Mouse (Mus musculus) adrenal gland, adult 2 months (tissue): ENCODE measurements at regions not wholly inside any gene's neighbourhood (a gene's known extent, or its start where the extent isn't known, plus 50 kb on each side); places are given as distances from the start of the nearest gene placed in this dataset.
"Not testable (repeated sequence)": the region's sequence is repeated elsewhere in the genome, so short reads cannot be mapped to it uniquely, and the experiment has no call there.

ENCODE experiments used
- DNase-seq: peaks from one replicate; pipeline ENCODE4 v3.0.0; 2021

DNA sequence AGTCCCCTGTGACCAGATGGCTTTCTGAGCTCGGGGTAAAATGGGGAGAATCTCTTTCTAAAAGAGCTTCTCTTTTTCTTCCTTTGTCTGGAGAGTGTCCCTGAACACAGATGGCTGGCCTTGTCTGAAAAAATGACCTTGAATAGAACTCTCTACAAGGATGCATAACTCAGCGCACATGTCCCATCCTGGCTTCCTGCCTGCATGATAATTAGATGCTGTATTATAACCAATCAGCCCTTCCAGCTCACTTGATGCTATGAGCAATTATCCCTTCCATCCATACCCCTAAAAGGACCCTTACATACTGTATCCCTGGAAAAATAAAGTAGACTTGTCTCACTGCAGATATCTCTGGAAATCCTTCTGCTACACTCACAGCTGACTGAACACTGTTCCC lies 199.7 kb upstream of the Slc7a11 start:
- peak; percentile 20 for DNase-seq

GRCm38 (mm10) chr3:50639907-50640323 lies 196.5 kb upstream of the Slc7a11 start:
- DNase-seq: no peak

- no peak for DNase-seq
Measured at GRCm38 (mm10) chr3:50634457-50635075, 191.2 kb upstream of the Slc7a11 start.

DNA sequence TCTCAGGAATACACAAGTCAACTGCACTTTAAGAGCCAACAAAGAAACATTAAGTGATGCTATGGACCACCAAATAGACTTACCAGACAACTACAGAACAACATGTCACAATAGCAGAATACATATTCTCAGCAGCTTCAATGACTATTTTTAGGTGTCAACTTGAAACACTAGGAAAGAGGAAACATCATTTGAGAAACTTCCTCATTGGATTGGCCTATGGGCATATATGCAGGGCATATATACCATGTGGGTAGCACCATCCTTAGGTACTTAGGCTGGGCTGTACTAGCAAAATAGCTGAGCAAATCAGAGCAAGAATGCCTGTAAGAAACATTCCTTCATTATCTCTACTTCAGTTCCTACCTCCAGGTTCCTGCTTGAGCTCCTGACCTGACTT lies 187.9 kb upstream of the Slc7a11 start:
- no peak for DNase-seq

DNA sequence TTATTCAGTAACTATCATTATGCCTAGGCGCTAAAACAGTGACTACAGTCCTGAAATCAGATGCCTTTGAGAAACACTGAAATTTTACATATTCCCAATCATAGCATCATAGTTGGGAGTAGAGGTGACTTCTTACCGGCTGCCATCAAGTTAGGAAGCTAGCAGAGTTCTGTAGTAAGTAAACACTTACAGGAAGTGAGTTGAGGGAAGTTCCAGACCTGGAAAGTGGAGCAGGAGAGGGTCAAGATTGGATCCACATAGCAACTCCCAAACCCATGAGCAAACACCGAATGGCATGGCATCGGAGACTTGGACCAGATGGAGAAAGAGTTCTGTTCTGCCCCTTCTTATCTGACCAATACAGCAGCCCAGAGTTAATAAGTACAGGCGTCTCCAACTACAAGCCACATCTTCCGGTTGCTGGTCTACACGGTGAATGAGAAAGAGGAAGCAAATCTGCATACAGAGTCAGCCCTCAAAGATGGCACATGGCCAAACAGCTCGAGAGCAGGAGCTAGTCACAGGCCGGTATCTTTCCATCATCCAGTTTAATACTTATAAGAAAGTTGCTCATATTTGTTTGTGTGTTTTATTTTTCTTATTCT lies 184.8 kb upstream of the Slc7a11 start:
- DNase-seq: peak; percentile 9

GRCm38 (mm10) chr3:50621176-50621575 lies 177.8 kb upstream of the Slc7a11 start:
- not testable (repeated sequence) for DNase-seq

- no peak for DNase-seq
Measured at GRCm38 (mm10) chr3:50619061-50619460, 175.6 kb upstream of the Slc7a11 start.

DNA sequence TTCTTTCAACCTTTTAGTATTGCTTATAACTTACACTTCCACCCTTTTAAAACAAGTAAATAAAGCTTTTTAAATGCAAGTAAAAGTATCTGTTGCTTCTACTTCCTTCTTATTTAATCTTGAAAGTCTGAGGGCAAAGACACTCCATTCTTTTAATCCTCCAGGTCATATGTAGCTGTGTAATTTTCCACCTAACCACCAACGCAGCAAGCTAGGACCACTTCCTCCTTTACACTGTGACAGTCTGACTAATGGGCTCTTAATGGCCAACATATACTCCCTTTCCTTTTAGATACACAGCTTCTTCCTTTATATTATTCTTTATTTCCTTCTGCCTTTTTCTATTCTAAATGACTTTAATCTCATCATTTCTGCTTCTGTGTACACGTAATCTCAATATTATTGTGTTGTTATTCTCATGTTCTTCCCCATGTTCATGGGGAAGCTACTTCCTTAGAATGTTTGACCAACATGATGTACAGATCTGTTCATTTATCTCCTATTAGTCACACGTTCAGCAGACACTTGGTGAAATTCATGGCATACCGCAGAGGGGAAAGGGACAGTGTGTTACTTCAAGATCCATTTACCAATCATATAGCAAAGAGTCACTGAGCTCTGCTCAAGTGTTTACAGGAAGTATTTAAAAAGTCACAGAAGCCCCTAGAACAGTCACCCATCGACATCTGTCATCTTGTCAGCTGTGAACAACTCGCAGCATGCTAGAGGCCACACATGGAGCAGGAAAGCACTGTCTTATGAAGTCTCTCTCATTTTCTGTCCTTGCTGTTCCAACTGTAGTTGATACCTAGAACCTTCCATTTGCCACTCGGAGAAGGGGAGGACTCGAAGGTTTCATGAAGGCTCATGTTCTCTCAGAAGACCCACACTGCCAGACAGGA lies 172.2 kb upstream of the Slc7a11 start:
- no peak for DNase-seq

- no peak for DNase-seq
Measured at GRCm38 (mm10) chr3:50613011-50613410, 169.6 kb upstream of the Slc7a11 start.

GRCm38 (mm10) chr3:50609341-50610012 lies 166.1 kb upstream of the Slc7a11 start:
- no peak for DNase-seq

DNA sequence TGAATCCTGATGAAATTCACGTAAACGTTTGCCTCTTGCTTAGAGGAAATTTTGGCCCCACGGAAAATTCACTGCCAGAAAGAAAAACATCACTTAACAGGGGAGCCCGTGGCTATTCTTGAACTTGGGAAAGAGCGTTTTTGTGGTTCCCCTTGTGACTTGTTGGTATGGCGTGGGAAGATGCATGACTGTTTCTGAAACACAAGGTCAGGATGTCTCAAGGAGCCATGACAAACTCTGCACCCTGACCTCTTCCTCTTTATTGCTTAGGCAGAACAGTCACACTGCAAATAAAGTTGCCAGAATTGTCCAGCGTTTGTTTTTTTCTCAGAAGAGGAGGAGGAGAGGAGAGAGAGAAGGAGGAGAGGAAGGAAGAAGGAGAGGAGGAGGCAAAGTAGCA lies 164.3 kb upstream of the Slc7a11 start:
- DNase-seq: no peak

DNA sequence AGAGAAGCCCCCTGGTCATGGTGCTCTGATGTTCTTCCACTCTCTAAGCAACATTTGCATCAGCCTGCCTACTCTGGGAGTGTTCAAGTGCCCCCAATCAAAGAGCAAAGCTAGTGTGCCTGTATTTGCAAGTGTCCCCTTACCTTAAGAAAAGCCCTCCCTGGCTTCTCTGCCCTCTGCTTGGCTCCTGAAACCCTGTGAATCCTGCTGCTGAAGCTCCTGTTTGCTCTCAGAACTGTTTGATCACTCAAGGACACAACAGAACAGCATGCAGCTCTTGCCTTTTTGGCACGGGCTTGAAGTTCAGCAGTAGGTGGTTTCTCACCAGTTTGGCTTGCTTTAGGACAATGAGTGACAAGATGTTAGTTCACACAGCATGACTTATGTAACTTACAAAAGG lies 163.6 kb upstream of the Slc7a11 start:
- peak; percentile 11 for DNase-seq

DNA sequence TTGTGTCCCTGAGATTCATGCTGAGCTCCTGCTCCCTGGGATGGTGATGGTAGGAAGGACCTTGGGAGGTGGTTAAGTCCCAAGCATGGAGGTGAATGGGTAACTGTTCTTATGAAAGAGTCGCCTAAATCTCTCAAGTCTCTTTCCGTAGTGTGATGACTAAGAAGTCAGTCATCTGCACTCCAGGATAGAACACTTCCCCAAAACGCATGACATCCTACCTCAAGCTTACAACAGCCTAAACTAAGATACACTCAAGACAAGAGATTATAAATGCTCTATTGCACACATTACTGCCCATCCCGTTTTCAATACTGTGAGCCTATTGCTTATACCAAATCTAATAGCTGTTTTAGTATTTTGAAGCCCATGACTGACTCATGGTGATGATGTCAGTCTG lies 162.3 kb upstream of the Slc7a11 start:
- no peak for DNase-seq

DNA sequence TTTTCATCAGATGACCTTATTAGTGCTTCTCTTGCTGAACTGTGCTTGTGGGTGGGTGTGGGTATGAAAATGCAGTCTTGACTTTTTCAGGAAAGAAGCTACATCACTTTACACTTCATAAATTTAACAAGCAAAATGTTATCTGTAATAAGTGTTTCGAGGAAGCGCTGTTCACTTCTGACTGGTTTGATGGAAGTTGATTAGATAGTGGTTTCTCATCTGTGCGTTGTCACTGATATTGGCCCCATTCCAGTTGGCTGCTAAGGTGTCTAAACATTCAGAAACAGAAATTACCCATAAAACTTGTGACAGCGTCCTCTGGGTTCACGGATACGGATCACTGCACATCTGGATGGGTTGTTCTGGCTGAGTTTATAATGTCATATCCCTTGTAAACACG lies 159.8 kb upstream of the Slc7a11 start:
- DNase-seq: no peak

DNA sequence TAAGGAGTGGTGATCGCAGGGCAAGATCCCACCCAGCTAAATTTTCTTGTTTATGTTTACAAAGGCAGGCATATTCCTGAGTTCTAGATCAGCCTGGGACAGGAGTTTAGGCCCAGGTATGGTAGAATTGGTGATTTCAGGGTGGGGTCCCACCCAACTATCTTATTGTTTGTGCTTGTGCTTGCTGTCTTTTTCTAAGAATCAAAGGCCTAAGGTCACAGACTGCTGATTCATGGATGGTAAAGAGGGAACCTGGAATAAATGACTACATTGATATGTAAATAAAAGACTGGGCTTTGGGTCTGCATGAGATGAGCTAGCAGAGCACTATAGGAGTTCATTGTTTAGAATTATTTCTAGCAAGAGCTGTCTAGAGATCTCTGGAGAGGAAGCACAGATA lies 152.3 kb upstream of the Slc7a11 start:
- DNase-seq: no peak

- DNase-seq: no peak
Measured at GRCm38 (mm10) chr3:50584323-50584722, 140.9 kb upstream of the Slc7a11 start.

GRCm38 (mm10) chr3:50583475-50583874 lies 140.1 kb upstream of the Slc7a11 start:
- no peak for DNase-seq

GRCm38 (mm10) chr3:50574388-50574787 lies 131.0 kb upstream of the Slc7a11 start:
- no peak for DNase-seq

DNA sequence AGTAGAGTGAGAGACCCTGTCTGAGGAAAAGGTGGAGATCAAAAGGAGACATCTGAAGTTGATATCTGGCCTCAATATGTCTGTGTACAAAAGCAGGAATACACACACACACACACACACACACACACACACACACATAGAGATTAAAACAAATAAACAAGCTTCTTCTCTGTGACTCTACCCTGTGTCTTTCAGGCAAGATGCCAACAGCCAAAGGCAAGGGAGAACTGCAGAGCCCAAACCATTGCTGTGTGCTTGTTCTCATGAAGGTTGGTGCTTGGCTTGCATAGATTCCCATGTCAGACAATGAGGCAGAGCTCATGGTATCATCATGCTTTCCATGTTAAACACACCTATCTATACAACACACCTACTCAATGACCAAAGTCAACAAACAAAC lies 126.6 kb upstream of the Slc7a11 start:
- no peak for DNase-seq

DNA sequence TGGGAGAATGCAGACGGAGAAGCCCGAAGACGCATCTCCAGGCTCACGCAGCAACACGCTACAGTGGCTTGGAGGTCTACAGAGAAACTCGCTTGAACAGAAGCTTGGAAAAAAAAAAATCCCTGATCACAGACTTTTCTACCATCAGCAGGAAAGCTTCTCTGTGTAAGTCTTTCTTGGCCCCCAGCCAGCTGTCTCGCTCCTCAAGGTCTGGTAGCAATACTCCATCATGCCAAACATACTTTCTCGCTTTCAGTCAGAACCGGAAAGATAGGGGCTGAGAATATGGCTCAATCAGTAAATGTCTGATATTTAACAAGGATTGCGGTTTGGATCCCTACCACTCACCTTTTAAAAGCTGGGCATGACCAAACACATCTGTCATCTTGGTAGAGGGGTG lies 126.2 kb upstream of the Slc7a11 start:
- DNase-seq: peak; percentile 68

- no peak for DNase-seq
Measured at GRCm38 (mm10) chr3:50554150-50554549, 110.7 kb upstream of the Slc7a11 start.

DNA sequence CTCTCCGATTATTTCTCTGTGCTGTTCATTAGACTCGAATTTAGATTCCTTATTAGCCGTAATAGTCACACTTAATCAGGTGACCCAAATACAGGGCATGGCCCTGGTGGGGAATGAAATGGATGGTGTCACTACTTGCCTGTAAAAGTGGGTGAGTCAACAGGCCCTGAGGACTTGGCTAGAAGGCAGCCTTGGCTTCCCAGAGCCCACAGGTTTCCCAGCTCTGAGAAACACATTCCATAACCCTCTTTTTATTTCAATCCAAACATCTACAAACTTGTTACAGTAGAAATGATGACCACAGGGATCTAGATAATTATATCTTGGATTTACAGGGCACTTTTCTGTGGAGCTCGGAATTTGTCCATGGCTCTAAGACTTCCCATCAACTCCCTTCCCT lies 105.2 kb upstream of the Slc7a11 start:
- no peak for DNase-seq

DNA sequence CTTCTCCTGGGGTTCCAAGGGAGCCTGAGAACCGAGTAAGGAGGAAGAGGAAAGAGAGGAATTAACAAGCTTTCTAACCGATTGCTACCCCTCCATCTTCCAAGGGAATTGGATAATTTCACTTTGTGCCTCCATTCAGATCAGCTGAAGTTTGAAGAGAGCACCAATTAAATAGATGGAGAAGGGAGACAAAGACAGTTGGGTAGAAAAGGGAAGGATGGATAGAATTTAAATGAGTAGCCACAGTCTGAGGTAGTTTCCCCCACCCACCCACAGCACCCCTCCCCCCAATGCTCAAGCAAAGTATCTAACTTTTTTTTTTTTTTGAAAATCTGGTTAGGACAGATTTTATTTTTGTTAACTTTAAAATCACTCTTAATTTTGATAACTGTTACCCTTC lies 87.2 kb upstream of the Slc7a11 start:
- DNase-seq: no peak
